Mouse (Mus musculus) liver, embryonic 14.5 days (tissue): Measurements from ENCODE around the gene Aldh3b1. TPM values are rescaled to one million over a fixed set of nuclear protein-coding genes. Genes with fewer than 3 reads are reported as not detected.

Experiments
- ATAC-seq: fragments of 200-750 bp; cut with Nextera tagmentation; 2 replicates; pipeline ENCODE4 v1.8.0; 2017; ENCODE audit warnings: moderate number of reproducible peaks, mild to moderate bottlenecking, moderate library complexity; ENCODE audit not compliant: insufficient read depth
- DNase-seq, 3 experiments: peaks; one replicate each; pipeline ENCODE4 v3.0.0-alpha.2; 2012 to 2013; ENCODE audit warnings: low read depth in 3 of 3, low spot score in 3 of 3
- H3K27ac ChIP-seq: fragments of 300-500 bp; sonication (generic); 2 replicates; pipeline ENCODE4 v1.5.1; 2014; ENCODE audit warnings: moderate library complexity, mild to moderate bottlenecking, control low read depth, inconsistent platforms
- H3K27me3 ChIP-seq: fragments of 300-500 bp; sonication (generic); 2 replicates; pipeline ENCODE4 v1.6.1; 2014; ENCODE audit warnings: mild to moderate bottlenecking, low read length, moderate library complexity; ENCODE audit not compliant: control insufficient read depth, insufficient read depth
- H3K36me3 ChIP-seq: fragments of 300-500 bp; sonication (generic); replicated peaks from 2 replicates; pipeline ENCODE4 v1.6.1; 2014; ENCODE audit warnings: low read depth; ENCODE audit not compliant: control insufficient read depth, insufficient read depth
- H3K4me1 ChIP-seq, 2 experiments: fragments of 200-500 bp in 1 of 2; fragments of 300-500 bp in 1 of 2; sonication (generic) in 1 of 2; replicated peaks; 2 replicates each; pipeline ENCODE4 v1.6.1; 2012 to 2014; ENCODE audit warnings: antibody characterized with exemption in 1 of 2, inconsistent platforms in 1 of 2, low read length in 1 of 2; ENCODE audit not compliant: control insufficient read depth in 2 of 2, insufficient read depth in 2 of 2
- H3K4me2 ChIP-seq: fragments of 300-500 bp; sonication (generic); 2 replicates; pipeline ENCODE4 v1.6.1; 2014; ENCODE audit warnings: low read depth, mild to moderate bottlenecking, control low read depth, moderate library complexity
- H3K4me3 ChIP-seq, 2 experiments: fragments of 200-500 bp in 1 of 2; fragments of 300-500 bp in 1 of 2; sonication (generic) in 1 of 2; 2 replicates each; pipeline ENCODE4 v1.5.1; 2012 to 2014; ENCODE audit warnings: low read depth in 2 of 2, low read length in 2 of 2, mild to moderate bottlenecking in 2 of 2, control low read depth in 1 of 2, inconsistent platforms in 1 of 2, moderate library complexity in 1 of 2; ENCODE audit not compliant: insufficient read depth in 1 of 2
- H3K9ac ChIP-seq: fragments of 300-500 bp; sonication (generic); replicated peaks from 2 replicates; pipeline ENCODE4 v1.6.1; 2014; ENCODE audit warnings: mild to moderate bottlenecking, control low read depth, moderate library complexity
- H3K9me3 ChIP-seq: fragments of 300-500 bp; sonication (generic); 2 replicates; pipeline ENCODE4 v1.6.1; 2016; ENCODE audit warnings: low read length, mixed read lengths; ENCODE audit not compliant: control insufficient read depth
- CTCF ChIP-seq: IDR thresholded peaks from 2 replicates; pipeline ENCODE4 v1.5.1; 2016; ENCODE audit warnings: antibody characterized with exemption, low read depth, control low read depth
- EP300 ChIP-seq: IDR thresholded peaks from 2 replicates; pipeline ENCODE4 v1.6.1; 2016; ENCODE audit warnings: antibody characterized with exemption, low read depth
- WGBS: fragments of 180-500 bp; shearing (Covaris S2); extraction: QIAGEN DNeasy Blood & Tissue Kit; methylation state at CpG from one replicate; pipeline ENCODE4 v1.1.7; 2014; ENCODE audit not compliant: insufficient replicate concordance; 5-methylcytosine and 5-hydroxymethylcytosine counted together
- polyA plus RNA-seq, 2 experiments: library from polyadenylated mRNA; depleted of rRNA in 1 of 2; stranded (reverse) in 1 of 2; unstranded in 1 of 2; fragments of >200 nt; fragmentation: Nextera tagmentation in 1 of 2; extraction: Ambion mirVana in 1 of 2; gene quantifications; 2 replicates each; pipeline versions ENCODE4 v1.2.1 to v1.2.3; 2012 to 2014

Aldh3b1 gene
- polyA plus RNA-seq, 2 experiments: 3.3 to 5.3 TPM

DNA sequence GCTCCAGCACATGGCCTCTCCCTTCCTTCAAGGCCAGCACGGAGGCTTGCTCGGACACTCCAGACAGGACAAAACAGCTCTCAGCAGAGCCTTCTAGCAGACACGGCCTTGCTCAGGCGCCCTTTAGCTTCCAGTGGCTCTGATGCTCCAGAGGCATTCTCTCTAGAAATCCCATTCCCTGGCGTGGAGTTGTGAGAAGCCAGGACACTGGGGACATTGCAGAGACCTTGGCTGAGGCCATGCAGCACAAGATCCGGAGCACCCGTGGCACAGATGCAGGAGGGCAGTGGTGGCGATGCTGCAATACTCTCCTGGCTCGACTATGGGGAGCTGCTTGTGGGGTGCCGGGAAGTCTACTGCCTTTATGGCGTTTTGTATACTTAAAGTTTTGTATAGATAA, 12.9 kb downstream of the Aldh3b1 start:
- WGBS: 74% methylated on average over 11 of the region's 11 CpGs
- Histone ChIP-seq H3K27me3 (no peaks in the 10 kb centered on the region), H3K36me3 (no peaks in the 10 kb centered on the region), H3K4me1 (peaks cover 13 to 19% of the 10 kb centered on the region in 2 experiments; a peak in 3 of 4 replicates), H3K4me3 (no peak overlapping the region), H3K9me3 (no peaks in the 10 kb centered on the region), H3K9ac (no peak overlapping the region), H3K4me2 (no peak overlapping the region), H3K27ac (no peak overlapping the region)
- DNase-seq (no peak), ATAC-seq (no peak)
- TF ChIP-seq EP300 (no peak), CTCF (no peak)

DNA sequence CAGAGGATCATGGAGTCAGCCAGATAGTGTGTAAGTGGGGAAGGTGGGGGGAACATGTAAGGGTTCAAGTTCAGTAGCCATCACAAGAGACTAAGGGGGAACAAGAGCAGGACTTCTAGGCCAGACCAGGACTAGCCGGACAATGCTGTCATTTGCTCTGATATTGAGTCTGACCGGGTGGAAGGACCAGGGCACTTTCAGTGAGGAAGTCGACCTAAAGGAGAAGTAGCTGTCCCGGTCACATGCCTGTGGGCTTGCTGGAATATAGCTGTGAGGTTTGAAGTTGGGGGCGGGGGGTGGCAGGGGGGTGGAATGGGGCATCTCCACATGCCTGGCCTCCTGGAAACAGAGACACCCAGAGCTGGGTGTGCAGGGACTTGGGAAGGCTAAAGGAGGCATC, 15.1 kb downstream of the Aldh3b1 start:
- DNase-seq (no peak), ATAC-seq (no peak)
- no peaks in the 10 kb centered on the region for H3K27me3 ChIP-seq
- H3K4me2 ChIP-seq: peak overlapping the region; percentile 75; the same call in 1 of the 2 replicates
- no peaks in the 10 kb centered on the region for H3K9me3 ChIP-seq
- TF ChIP-seq CTCF (no peak), EP300 (no peak)
- H3K4me1 ChIP-seq: peaks cover 14 to 22% of the 10 kb centered on the region in 2 experiments; a peak in 3 of 4 replicates
- no peaks in the 10 kb centered on the region; the same call in 1 of the 2 replicates for H3K36me3 ChIP-seq
- WGBS: 49% methylated on average over 5 of the region's 5 CpGs
- H3K27ac ChIP-seq: no peak overlapping the region
- H3K4me3 ChIP-seq: no peak overlapping the region
- H3K9ac ChIP-seq: no peak overlapping the region

DNA sequence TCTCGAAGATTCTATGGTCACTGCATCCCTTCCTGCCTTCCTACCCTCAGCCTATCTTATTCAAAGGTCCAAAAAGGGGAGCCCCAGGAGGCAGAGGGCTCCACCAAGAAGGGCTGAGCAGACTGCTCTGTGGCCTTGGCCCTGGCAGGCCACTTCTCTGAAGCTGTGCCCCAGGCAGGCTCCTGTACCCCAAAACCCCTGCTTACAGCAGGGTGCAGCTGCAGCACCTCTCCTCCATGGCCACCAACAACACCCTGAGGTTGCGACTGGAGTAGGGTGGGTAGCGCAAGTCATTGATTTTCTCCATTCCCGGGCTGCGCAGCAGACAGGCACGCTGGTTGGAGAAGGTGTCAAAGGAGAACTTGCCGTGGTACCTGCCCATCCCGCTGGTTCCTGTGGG, 15.9 kb downstream of the Aldh3b1 start:
- Histone ChIP-seq H3K4me1 (peaks cover 14 to 22% of the 10 kb centered on the region in 2 experiments; a peak in 3 of 4 replicates), H3K4me3 (peak overlapping the region; percentile 80 to 95), H3K4me2 (peak overlapping the region; percentile 75), H3K9ac (peak overlapping the region; percentile 72), H3K27me3 (no peaks in the 10 kb centered on the region), H3K27ac (no peak overlapping the region), H3K9me3 (no peaks in the 10 kb centered on the region), H3K36me3 (peaks cover 3% of the 10 kb centered on the region; the same call in 1 of the 2 replicates)
- DNase-seq (no peak), ATAC-seq (no peak)
- TF ChIP-seq CTCF (no peak), EP300 (no peak)
- 71% methylated on average over 8 of the region's 8 CpGs for WGBS

DNA sequence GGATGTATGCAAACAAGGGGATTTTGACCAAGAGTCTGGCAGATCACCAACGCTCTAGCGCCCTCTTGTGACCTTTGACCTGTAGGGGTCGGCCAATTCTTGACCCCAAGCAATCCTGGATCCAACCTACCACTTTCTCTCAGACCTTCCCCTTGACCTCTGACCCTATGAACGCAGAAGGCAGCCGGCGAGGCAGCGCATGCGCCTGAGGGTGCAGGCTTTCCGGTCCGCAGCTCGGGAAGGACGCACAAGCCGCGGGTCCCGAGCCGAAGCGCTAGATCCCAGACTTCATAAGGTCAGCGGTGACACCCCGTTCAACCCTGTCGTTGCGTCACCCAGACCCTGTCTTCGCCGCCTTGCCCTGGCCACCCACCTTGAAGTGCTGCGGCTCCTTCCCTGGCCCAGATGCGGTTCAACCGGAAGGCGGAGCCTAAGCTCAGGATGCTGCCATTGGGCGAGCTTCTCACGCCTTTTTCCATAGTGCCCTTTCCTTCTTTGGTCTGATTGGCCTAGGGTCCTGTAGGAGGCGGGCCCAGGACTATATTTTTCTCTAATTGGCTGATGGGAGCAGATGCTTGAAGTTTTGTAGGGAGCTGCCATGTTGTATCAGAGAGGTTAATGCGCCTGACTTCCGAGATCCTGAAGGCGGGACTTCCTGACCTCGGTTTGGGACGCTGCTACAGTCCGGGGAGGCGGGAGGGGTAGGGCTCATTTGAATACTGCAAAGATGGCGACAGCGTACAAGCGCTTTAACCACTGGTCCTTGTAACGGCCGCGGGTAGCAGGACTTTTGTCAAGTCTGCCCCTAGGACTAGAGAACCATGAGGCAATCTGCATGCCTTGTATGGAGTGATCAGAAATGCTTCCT, 17.0 kb downstream of the Aldh3b1 start, which contains the start of gene Ndufs8:
Gene Ndufs8, minus strand, starts transcription at position 438 of the 868 bp plus-strand sequence.
- peaks cover 14 to 23% of the 10 kb centered on the region in 2 experiments; a peak in 3 of 4 replicates for H3K4me1 ChIP-seq
- peak within 1 kb of the TSS; percentile 72 for H3K9ac ChIP-seq
- ATAC-seq: peak; percentile 96
- TF ChIP-seq EP300: no peak
- TF ChIP-seq CTCF: peak; percentile 42; the same call in 1 of the 2 replicates
- H3K9me3 ChIP-seq: no peaks in the 10 kb centered on the region
- under 1% methylated on average over 43 of the region's 43 CpGs for WGBS
- peak; percentile 98 to 99 (median 99) for DNase-seq
- H3K27ac ChIP-seq: peak within 1 kb of the TSS; percentile 57
- H3K4me3 ChIP-seq: peak within 1 kb of the TSS; percentile 80 to 95
- peaks cover 5% of the 10 kb centered on the region for H3K36me3 ChIP-seq
- H3K27me3 ChIP-seq: no peaks in the 10 kb centered on the region
- peak within 1 kb of the TSS; percentile 75 for H3K4me2 ChIP-seq

DNA sequence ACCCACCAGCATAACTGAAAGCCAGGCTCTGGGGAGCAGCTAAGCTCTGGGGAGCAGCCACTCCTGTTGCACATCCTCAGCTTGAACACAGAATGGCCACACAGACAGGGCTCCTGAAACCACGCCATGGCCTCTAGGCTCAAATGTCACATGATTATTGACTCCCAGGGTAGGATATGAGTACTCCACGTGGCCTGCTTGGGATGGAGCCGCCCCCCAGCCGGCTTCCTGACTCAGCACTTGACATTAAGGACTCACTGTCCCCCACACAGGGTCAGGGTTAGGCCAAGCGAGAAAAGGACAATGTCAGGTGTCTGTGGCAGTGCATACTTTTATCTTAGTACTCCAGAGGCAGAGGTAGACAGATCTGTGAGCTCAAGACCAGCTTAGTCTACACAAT, 19.4 kb downstream of the Aldh3b1 start:
- Histone ChIP-seq H3K36me3 (peaks cover 5% of the 10 kb centered on the region), H3K27ac (no peak overlapping the region), H3K9ac (no peak overlapping the region), H3K4me2 (no peak overlapping the region), H3K4me3 (no peak overlapping the region), H3K9me3 (no peaks in the 10 kb centered on the region), H3K27me3 (no peaks in the 10 kb centered on the region), H3K4me1 (peaks cover 16 to 33% of the 10 kb centered on the region in 2 experiments)
- DNase-seq (no peak), ATAC-seq (no peak)
- WGBS: 75% methylated on average over 5 of the region's 5 CpGs
- no peak for TF ChIP-seq EP300
- TF ChIP-seq CTCF: no peak
